ENCODE assay signal across 8 mouse cellular contexts in the genomic region with DNA sequence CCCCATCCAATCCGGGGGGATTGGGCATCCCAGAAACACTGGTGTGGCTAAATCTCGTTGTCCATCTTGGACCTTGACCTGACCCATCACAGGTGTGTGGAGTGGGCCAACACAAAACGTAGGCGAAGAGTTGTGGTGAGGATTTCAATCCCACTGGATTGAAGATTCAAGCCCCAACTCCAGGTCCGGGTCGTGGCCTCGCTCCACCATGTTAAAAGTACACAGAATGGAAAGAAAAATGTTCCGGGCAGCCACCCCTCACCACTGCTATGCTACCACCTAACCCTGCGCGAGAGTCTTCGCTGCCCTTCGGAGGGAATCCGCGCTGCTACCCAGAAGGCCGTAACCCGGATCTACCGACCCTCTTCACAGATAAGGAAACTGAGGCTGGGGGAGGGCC. TPM values are rescaled to one million over a fixed set of nuclear protein-coding genes. Genes with fewer than 3 reads are reported as not detected.
DNase-seq lines count a peak whose midpoint lies in the region; ATAC-seq and TF ChIP-seq lines count a peak whose summit lies in the region.

No protein-coding gene starts in this region.

- no peaks in the 10 kb centered on the region for H3K9me3 ChIP-seq in kidney, embryonic 15.5 days (replicated peaks)
- no peaks in the 10 kb centered on the region for H3K9me3 ChIP-seq in forebrain, postnatal 0 days (ENCODE audit: low read length)
- H3K9me3 ChIP-seq in midbrain, embryonic 11.5 days (ENCODE audit: control insufficient read depth, low read length) = no peaks in the 10 kb centered on the region

- 0 out of 2 replicates have a peak overlapping the region, but pooled peaks have one; percentile 97 for H3K27ac ChIP-seq in kidney, embryonic 15.5 days
- no peak overlapping the region; the same call in 1 of the 2 replicates for H3K27ac ChIP-seq in bone marrow, adult 2 months (ENCODE audit: control insufficient read depth, insufficient read depth, low read depth, low read length, poor library complexity)
- H3K27ac ChIP-seq in forebrain, postnatal 0 days (ENCODE audit: low read depth, low read length) = no peak overlapping the region
- no peak overlapping the region for H3K27ac ChIP-seq in midbrain, embryonic 11.5 days (ENCODE audit: low read depth, low read length)

- peaks cover 76% of the 10 kb centered on the region for H3K4me1 ChIP-seq in kidney, embryonic 15.5 days
- H3K4me1 ChIP-seq in bone marrow, adult 2 months (ENCODE audit: control insufficient read depth, insufficient read depth, low read length) = peaks cover 15% of the 10 kb centered on the region
- peaks cover 21% of the 10 kb centered on the region for H3K4me1 ChIP-seq in forebrain, postnatal 0 days (ENCODE audit: insufficient read depth)
- peaks cover 30% of the 10 kb centered on the region for H3K4me1 ChIP-seq in midbrain, embryonic 11.5 days (ENCODE audit: control insufficient read depth, insufficient read depth, low read length)

- no peaks in the 10 kb centered on the region for H3K27me3 ChIP-seq in kidney, embryonic 15.5 days
- no peaks in the 10 kb centered on the region for H3K27me3 ChIP-seq in forebrain, postnatal 0 days (ENCODE audit: insufficient read depth, low read length)
- H3K27me3 ChIP-seq in midbrain, embryonic 11.5 days (ENCODE audit: control insufficient read depth, insufficient read depth, low read length) = no peaks in the 10 kb centered on the region

- no peak for TF ChIP-seq POLR2A in bone marrow, adult 2 months (IDR thresholded peaks at IDR 0.05; ENCODE audit: borderline replicate concordance, control insufficient read depth, low read depth, low read length)

- no peak for TF ChIP-seq CTCF in bone marrow, adult 2 months (IDR thresholded peaks at IDR 0.05; ENCODE audit: control insufficient read depth, insufficient read depth, low read length)
- no peak for TF ChIP-seq CTCF in forebrain, postnatal 0 days (IDR thresholded peaks at IDR 0.05; ENCODE audit: low read depth)

- peak overlapping the region; percentile 88 for H3K4me3 ChIP-seq in kidney, embryonic 15.5 days (replicated peaks)
- peak overlapping the region; percentile 86 for H3K4me3 ChIP-seq in bone marrow, adult 2 months (replicated peaks; ENCODE audit: control insufficient read depth, low read depth, low read length)
- peak overlapping the region; percentile 71 for H3K4me3 ChIP-seq in forebrain, postnatal 0 days (ENCODE audit: low read depth, low read length)
- H3K4me3 ChIP-seq in midbrain, embryonic 11.5 days (ENCODE audit: low read depth, low read length) = peak overlapping the region; percentile 74

- H3K4me2 ChIP-seq in kidney, embryonic 15.5 days = peak overlapping the region; percentile 96
- peak overlapping the region; percentile 91 for H3K4me2 ChIP-seq in forebrain, postnatal 0 days (ENCODE audit: low read depth)
- peak overlapping the region; percentile 78 for H3K4me2 ChIP-seq in midbrain, embryonic 11.5 days

- no peaks in the 10 kb centered on the region for H3K36me3 ChIP-seq in kidney, embryonic 15.5 days
- no peaks in the 10 kb centered on the region for H3K36me3 ChIP-seq in forebrain, postnatal 0 days (ENCODE audit: insufficient read depth)
- H3K36me3 ChIP-seq in midbrain, embryonic 11.5 days (ENCODE audit: control insufficient read depth, insufficient read depth, low read length) = no peaks in the 10 kb centered on the region

- no peak for DNase-seq in kidney, adult 11 months
- DNase-seq in forebrain, postnatal 0 days = no peak
- no peak for DNase-seq in midbrain, embryonic 11.5 days (ENCODE audit: low spot score, missing footprints)
- no peak for DNase-seq in left cerebral cortex, adult 18-20 months (ENCODE audit: low spot score in 2 of 2)
- no peak for DNase-seq in left cerebral cortex, adult 9 months (ENCODE audit: low spot score in 2 of 2)
- DNase-seq in kidney, postnatal 36 days = no peak

- H3K9ac ChIP-seq in kidney, embryonic 15.5 days = peak overlapping the region; percentile 82
- peak overlapping the region; percentile 81 for H3K9ac ChIP-seq in forebrain, postnatal 0 days
- peak overlapping the region; percentile 74 for H3K9ac ChIP-seq in midbrain, embryonic 11.5 days (ENCODE audit: low read length)

- 12% methylated on average over 17 of the region's 17 CpGs for WGBS in kidney, embryonic 15.5 days
- 11% methylated on average over 17 of the region's 17 CpGs for WGBS in bone marrow, adult 2 months
- 20% methylated on average over 17 of the region's 17 CpGs for WGBS in forebrain, postnatal 0 days
- WGBS in midbrain, embryonic 11.5 days = 21% methylated on average over 17 of the region's 17 CpGs

- no peak for ATAC-seq in kidney, embryonic 15.5 days (replicated peaks; ENCODE audit: low FRiP score)
- ATAC-seq in forebrain, postnatal 0 days = no peak
- ATAC-seq in midbrain, embryonic 11.5 days (ENCODE audit: low FRiP score) = no peak

RNA-seq across cellular contexts. Expression of gene Klf16, which starts 1.2 kb away (rescaled TPM):
- polyA plus RNA-seq in kidney, embryonic 15.5 days (2015; fragmentation: Nextera tagmentation; extraction: Ambion mirVana) = 9.9 and 11.2 TPM in 2 replicates
- 13.4 and 18.6 TPM in 2 replicates for polyA plus RNA-seq in bone marrow, adult 2 months (2011; ENCODE audit: insufficient read depth, insufficient read length, low replicate concordance, missing spikeins)
- 17.9 and 18.7 TPM in 2 replicates for total RNA-seq in forebrain, postnatal 0 days (2014; rRNA removed)
- polyA plus RNA-seq in forebrain, postnatal 0 days (2015; fragmentation: Nextera tagmentation; extraction: Ambion mirVana) = 13.3 and 14.1 TPM in 2 replicates
- 3.1 and 3.2 TPM in 2 replicates for polyA plus RNA-seq in midbrain, embryonic 11.5 days (2014; fragmentation: Nextera tagmentation; extraction: Ambion mirVana)
- total RNA-seq in left cerebral cortex, adult 18-20 months (2021) = 10 to 100 TPM; 54.8 to 68.7 TPM

RNA-seq across cellular contexts. Expression of gene Abhd17a, which starts 14.2 kb away (rescaled TPM):
- 93.5 and 95.4 TPM in 2 replicates for polyA plus RNA-seq in kidney, embryonic 15.5 days (2015; fragmentation: Nextera tagmentation; extraction: Ambion mirVana)
- polyA plus RNA-seq in bone marrow, adult 2 months (2011; ENCODE audit: insufficient read depth, insufficient read length, low replicate concordance, missing spikeins) = 44.4 and 53.1 TPM in 2 replicates
- total RNA-seq in forebrain, postnatal 0 days (2014; rRNA removed) = 156 and 201 TPM in 2 replicates
- polyA plus RNA-seq in forebrain, postnatal 0 days (2015; fragmentation: Nextera tagmentation; extraction: Ambion mirVana) = 154 and 155 TPM in 2 replicates
- polyA plus RNA-seq in midbrain, embryonic 11.5 days (2014; fragmentation: Nextera tagmentation; extraction: Ambion mirVana) = 90.8 and 109 TPM in 2 replicates
- total RNA-seq in left cerebral cortex, adult 18-20 months (2021) = 100 to 1,000 TPM; 179 to 185 TPM

RNA-seq across cellular contexts. Expression of gene Rexo1, which starts 14.6 kb away (rescaled TPM):
- 23.9 and 29.5 TPM in 2 replicates for polyA plus RNA-seq in kidney, embryonic 15.5 days (2015; fragmentation: Nextera tagmentation; extraction: Ambion mirVana)
- 46.3 and 55.3 TPM in 2 replicates for polyA plus RNA-seq in bone marrow, adult 2 months (2011; ENCODE audit: insufficient read depth, insufficient read length, low replicate concordance, missing spikeins)
- 40.3 and 41.9 TPM in 2 replicates for total RNA-seq in forebrain, postnatal 0 days (2014; rRNA removed)
- 27.9 and 30.5 TPM in 2 replicates for polyA plus RNA-seq in forebrain, postnatal 0 days (2015; fragmentation: Nextera tagmentation; extraction: Ambion mirVana)
- polyA plus RNA-seq in midbrain, embryonic 11.5 days (2014; fragmentation: Nextera tagmentation; extraction: Ambion mirVana) = 21.6 and 23.5 TPM in 2 replicates
- 10 to 100 TPM; 41.4 to 42.3 TPM for total RNA-seq in left cerebral cortex, adult 18-20 months (2021)

RNA-seq across cellular contexts. Expression of gene Scamp4, which starts 26.7 kb away (rescaled TPM):
- polyA plus RNA-seq in kidney, embryonic 15.5 days (2015; fragmentation: Nextera tagmentation; extraction: Ambion mirVana) = 93.5 and 107 TPM in 2 replicates
- polyA plus RNA-seq in bone marrow, adult 2 months (2011; ENCODE audit: insufficient read depth, insufficient read length, low replicate concordance, missing spikeins) = 12.9 and 17.2 TPM in 2 replicates
- 21.0 and 24.1 TPM in 2 replicates for total RNA-seq in forebrain, postnatal 0 days (2014; rRNA removed)
- polyA plus RNA-seq in forebrain, postnatal 0 days (2015; fragmentation: Nextera tagmentation; extraction: Ambion mirVana) = 86.8 and 87.9 TPM in 2 replicates
- polyA plus RNA-seq in midbrain, embryonic 11.5 days (2014; fragmentation: Nextera tagmentation; extraction: Ambion mirVana) = 60.2 and 62.3 TPM in 2 replicates
- total RNA-seq in left cerebral cortex, adult 18-20 months (2021) = 10 to 100 TPM; 49.1 to 50.5 TPM

RNA-seq across cellular contexts. Expression of gene Adat3, which starts 26.8 kb away (rescaled TPM):
- 7.0 and 8.6 TPM in 2 replicates for polyA plus RNA-seq in kidney, embryonic 15.5 days (2015; fragmentation: Nextera tagmentation; extraction: Ambion mirVana)
- 2.2 and 3.2 TPM in 2 replicates for polyA plus RNA-seq in bone marrow, adult 2 months (2011; ENCODE audit: insufficient read depth, insufficient read length, low replicate concordance, missing spikeins)
- 3.0 and 4.9 TPM in 2 replicates for total RNA-seq in forebrain, postnatal 0 days (2014; rRNA removed)
- polyA plus RNA-seq in forebrain, postnatal 0 days (2015; fragmentation: Nextera tagmentation; extraction: Ambion mirVana) = 4.2 and 4.5 TPM in 2 replicates
- 5.4 and 6.9 TPM in 2 replicates for polyA plus RNA-seq in midbrain, embryonic 11.5 days (2014; fragmentation: Nextera tagmentation; extraction: Ambion mirVana)
- 1 to 10 TPM; 2.3 to 6.4 TPM for total RNA-seq in left cerebral cortex, adult 18-20 months (2021)
